Mouse (Mus musculus) erythroid progenitor cell, adult 5-6 weeks (primary cell): Measurements from ENCODE around the gene Fbxl17. TPM values are rescaled to one million over a fixed set of nuclear protein-coding genes. Genes with fewer than 3 reads are reported as not detected.

Experiments used
- ATAC-seq: replicated peaks from 2 replicates; pipeline ENCODE4 v1.8.0; 2016; ENCODE audit warnings: moderate number of reproducible peaks, mild to moderate bottlenecking, moderate TSS enrichment, inconsistent platforms; ENCODE audit not compliant: poor library complexity, low FRiP score, severe bottlenecking
- total RNA-seq, 2 experiments: library from RNA; stranded (forward) in 1 of 2; stranded (reverse) in 1 of 2; fragments of 150-400 nt in 1 of 2; fragments of 186-747, 209-891 nt in 1 of 2; gene quantifications; 2 replicates each; pipeline versions ENCODE4 v1.2.3 to v1.2.4; 2015 to 2017; ENCODE audit warnings: low replicate concordance in 2 of 2

Fbxl17 gene
- total RNA-seq, 2 experiments from 2014 or later: 2.9 to 12.6 TPM

- ATAC-seq: no peak
These were observed 466.7 kb downstream of the Fbxl17 start for GRCm38 (mm10) chr17:63033141-63033540.

- no peak for ATAC-seq
These were observed 470.7 kb downstream of the Fbxl17 start for GRCm38 (mm10) chr17:63029105-63029504.

GRCm38 (mm10) chr17:63025238-63025637, 474.6 kb downstream of the Fbxl17 start:
- no peak for ATAC-seq

- ATAC-seq: no peak
These were observed 482.1 kb downstream of the Fbxl17 start for GRCm38 (mm10) chr17:63017605-63018167.

- no peak for ATAC-seq
These were observed 487.3 kb downstream of the Fbxl17 start for GRCm38 (mm10) chr17:63012571-63012923.

GRCm38 (mm10) chr17:63011893-63012570, 487.8 kb downstream of the Fbxl17 start:
- no peak for ATAC-seq

- no peak for ATAC-seq
These were observed 489.0 kb downstream of the Fbxl17 start for GRCm38 (mm10) chr17:63010830-63011229.

GRCm38 (mm10) chr17:63008788-63009187, 491.0 kb downstream of the Fbxl17 start:
- ATAC-seq: no peak

GRCm38 (mm10) chr17:63008277-63008676, 491.5 kb downstream of the Fbxl17 start:
- ATAC-seq: no peak

GRCm38 (mm10) chr17:63007876-63008275, 491.9 kb downstream of the Fbxl17 start:
- no peak for ATAC-seq
